Mouse (Mus musculus): ENCODE measurements around the gene Prr29. TPM values are rescaled to one million over a fixed set of nuclear protein-coding genes. Genes with fewer than 3 reads are reported as not detected.
A peak's percentile ranks its signal among the peaks of the same experiment; 100 is the strongest.

The Prr29 gene
- polyA plus RNA-seq, 1 experiment, result not detected

DNA sequence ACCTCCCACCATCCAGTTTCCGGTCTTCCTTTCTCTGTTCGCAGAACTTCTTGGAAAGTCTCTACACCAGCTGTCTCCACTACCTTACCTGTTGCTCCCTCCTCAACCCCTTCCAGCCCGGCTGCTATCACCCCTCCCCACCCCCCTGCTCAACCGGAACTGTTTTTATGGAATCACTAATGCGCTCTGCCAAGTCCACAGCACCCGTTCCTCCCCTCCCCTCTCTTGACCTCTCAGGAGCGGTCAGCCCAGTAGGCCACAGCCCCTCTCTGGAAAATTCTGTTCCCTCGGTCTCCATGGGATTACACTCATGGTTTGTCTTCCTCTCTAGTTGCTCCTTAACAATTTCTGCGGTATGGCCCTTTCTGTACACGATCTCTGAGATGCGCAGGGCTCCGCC lies 12.1 kb upstream of the Prr29 start, which contains the start of gene Scn4a:
Scn4a (minus strand) TSS at position 101 of the 400 bp plus-strand sequence.
- TF ChIP-seq CTCF (IDR thresholded peaks at IDR 0.05; ENCODE audit: borderline replicate concordance, insufficient read depth, low read length), result no peak
- H3K4me3 ChIP-seq (ENCODE audit: insufficient read depth, low read length), result no peak within 1 kb of the TSS
- no peak within 1 kb of the TSS for H3K27ac ChIP-seq (ENCODE audit: insufficient read depth, low read length)
- H3K4me1 ChIP-seq (ENCODE audit: control insufficient read depth, insufficient read depth, low read length), result no peaks in the 10 kb centered on the region

DNA sequence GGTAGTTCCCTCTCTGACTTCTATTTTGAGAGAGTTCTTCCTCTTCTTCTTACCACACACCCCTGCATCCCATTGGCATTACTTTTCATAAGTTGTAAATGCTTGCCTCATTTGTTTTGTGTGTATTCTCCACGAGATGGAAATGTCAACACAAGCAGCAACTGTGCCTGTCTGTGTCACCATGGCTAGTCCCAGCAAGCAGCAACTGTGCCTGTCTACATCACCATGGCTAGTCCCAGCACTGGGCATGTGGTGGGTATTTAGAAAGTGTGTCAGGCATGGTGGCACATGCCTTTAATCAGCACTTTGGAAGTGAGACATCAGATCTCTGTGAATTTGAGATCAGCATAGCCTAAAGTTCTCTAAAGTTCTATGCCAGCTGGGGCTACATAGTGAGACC lies 11.1 kb upstream of the Prr29 start:
- Histone ChIP-seq H3K27ac (ENCODE audit: insufficient read depth, low read length) (no peak overlapping the region), H3K4me1 (ENCODE audit: control insufficient read depth, insufficient read depth, low read length) (no peaks in the 10 kb centered on the region), H3K4me3 (ENCODE audit: insufficient read depth, low read length) (no peak overlapping the region)
- no peak for TF ChIP-seq CTCF (IDR thresholded peaks at IDR 0.05; ENCODE audit: borderline replicate concordance, insufficient read depth, low read length)
- no peak for TF ChIP-seq POLR2A (IDR thresholded peaks at IDR 0.05; ENCODE audit: low read depth, low read length)

- no peaks in the 10 kb centered on the region for H3K4me1 ChIP-seq (ENCODE audit: control insufficient read depth, insufficient read depth, low read length)
- no peak for TF ChIP-seq CTCF (IDR thresholded peaks at IDR 0.05; ENCODE audit: borderline replicate concordance, insufficient read depth, low read length)
- no peak for TF ChIP-seq POLR2A (IDR thresholded peaks at IDR 0.05; ENCODE audit: low read depth, low read length)
- H3K4me3 ChIP-seq (ENCODE audit: insufficient read depth, low read length), result no peak overlapping the region
- H3K27ac ChIP-seq (ENCODE audit: insufficient read depth, low read length), result no peak overlapping the region
Observed at GRCm38 (mm10) chr11:106355382-106356128, 9.7 kb upstream of the Prr29 start.

GRCm38 (mm10) chr11:106359350-106359749 lies 5.9 kb upstream of the Prr29 start:
- H3K4me3 ChIP-seq (ENCODE audit: insufficient read depth, low read length), result no peak overlapping the region
- no peak for TF ChIP-seq POLR2A (IDR thresholded peaks at IDR 0.05; ENCODE audit: low read depth, low read length)
- no peak for TF ChIP-seq CTCF (IDR thresholded peaks at IDR 0.05; ENCODE audit: borderline replicate concordance, insufficient read depth, low read length)
- H3K27ac ChIP-seq (ENCODE audit: insufficient read depth, low read length), result no peak overlapping the region
- H3K4me1 ChIP-seq (ENCODE audit: control insufficient read depth, insufficient read depth, low read length), result no peaks in the 10 kb centered on the region

DNA sequence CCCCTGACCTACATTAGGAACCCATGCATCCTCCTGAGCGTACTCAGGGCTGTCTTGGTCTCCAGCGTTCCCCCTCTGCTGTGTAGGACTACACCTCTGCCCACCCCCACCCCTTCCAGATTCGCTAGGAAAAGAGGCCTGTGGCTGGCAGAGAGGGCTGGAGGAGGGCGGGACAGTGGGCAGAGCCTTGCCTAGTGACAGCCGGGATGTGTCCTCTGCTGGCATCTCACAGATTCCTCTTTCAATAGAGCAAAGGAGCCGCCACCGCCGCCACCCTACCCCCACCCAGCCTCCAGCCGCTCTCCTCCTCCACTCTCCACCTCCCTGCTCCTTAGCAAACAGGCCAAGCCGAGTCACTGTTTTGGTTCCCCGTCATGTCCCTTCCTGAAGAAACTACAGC lies 560 bp upstream of the Prr29 start:
- TF ChIP-seq CTCF (IDR thresholded peaks at IDR 0.05; ENCODE audit: borderline replicate concordance, insufficient read depth, low read length), result no peak
- no peak for TF ChIP-seq POLR2A (IDR thresholded peaks at IDR 0.05; ENCODE audit: low read depth, low read length)
- Histone ChIP-seq H3K27ac (ENCODE audit: insufficient read depth, low read length) (no peak overlapping the region), H3K4me3 (ENCODE audit: insufficient read depth, low read length) (no peak overlapping the region), H3K4me1 (ENCODE audit: control insufficient read depth, insufficient read depth, low read length) (no peaks in the 10 kb centered on the region)

DNA sequence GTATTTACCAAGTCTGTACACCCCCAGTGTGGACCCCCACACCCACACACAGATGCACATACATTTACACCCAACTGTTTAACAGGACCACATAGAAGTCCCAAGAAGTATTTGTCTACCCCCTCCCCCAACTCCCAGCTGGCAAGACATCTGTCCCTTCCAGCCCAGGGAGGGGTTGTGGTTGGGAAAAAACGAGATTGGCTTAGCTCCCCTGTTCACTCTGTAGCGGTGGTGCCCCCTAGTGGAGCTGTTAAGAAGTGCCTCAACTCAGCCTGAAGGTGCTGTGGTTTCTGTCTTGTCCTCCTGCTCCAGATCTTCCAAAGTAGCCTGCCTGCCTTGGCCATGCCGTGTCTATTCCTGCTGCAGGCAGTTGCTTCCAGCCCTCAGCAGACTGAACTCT lies 1.0 kb downstream of the Prr29 start:
- no peaks in the 10 kb centered on the region for H3K4me1 ChIP-seq (ENCODE audit: control insufficient read depth, insufficient read depth, low read length)
- TF ChIP-seq POLR2A (IDR thresholded peaks at IDR 0.05; ENCODE audit: low read depth, low read length) (no peak), CTCF (IDR thresholded peaks at IDR 0.05; ENCODE audit: borderline replicate concordance, insufficient read depth, low read length) (peak; percentile 63; the same call in 1 of the 2 replicates)
- H3K4me3 ChIP-seq (ENCODE audit: insufficient read depth, low read length), result no peak overlapping the region
- no peak overlapping the region for H3K27ac ChIP-seq (ENCODE audit: insufficient read depth, low read length)

GRCm38 (mm10) chr11:106373998-106374397 lies 8.7 kb downstream of the Prr29 start:
- Histone ChIP-seq H3K4me3 (ENCODE audit: insufficient read depth, low read length) (no peak overlapping the region), H3K27ac (ENCODE audit: insufficient read depth, low read length) (no peak overlapping the region), H3K4me1 (ENCODE audit: control insufficient read depth, insufficient read depth, low read length) (no peaks in the 10 kb centered on the region)
- TF ChIP-seq POLR2A (IDR thresholded peaks at IDR 0.05; ENCODE audit: low read depth, low read length) (no peak), CTCF (IDR thresholded peaks at IDR 0.05; ENCODE audit: borderline replicate concordance, insufficient read depth, low read length) (no peak)

GRCm38 (mm10) chr11:106374559-106374958 lies 9.3 kb downstream of the Prr29 start:
- H3K27ac ChIP-seq (ENCODE audit: insufficient read depth, low read length), result no peak overlapping the region
- H3K4me1 ChIP-seq (ENCODE audit: control insufficient read depth, insufficient read depth, low read length), result no peaks in the 10 kb centered on the region
- no peak overlapping the region for H3K4me3 ChIP-seq (ENCODE audit: insufficient read depth, low read length)
- TF ChIP-seq CTCF (IDR thresholded peaks at IDR 0.05; ENCODE audit: borderline replicate concordance, insufficient read depth, low read length), result no peak
- no peak for TF ChIP-seq POLR2A (IDR thresholded peaks at IDR 0.05; ENCODE audit: low read depth, low read length)

- TF ChIP-seq POLR2A (IDR thresholded peaks at IDR 0.05; ENCODE audit: low read depth, low read length), result no peak
- H3K27ac ChIP-seq (ENCODE audit: insufficient read depth, low read length), result no peak overlapping the region
Observed at GRCm38 (mm10) chr11:106374979-106375378, 9.7 kb downstream of the Prr29 start.

GRCm38 (mm10) chr11:106381011-106381410 lies 15.7 kb downstream of the Prr29 start:
- no peak overlapping the region for H3K4me3 ChIP-seq (ENCODE audit: insufficient read depth, low read length)
- H3K27ac ChIP-seq (ENCODE audit: insufficient read depth, low read length), result no peak overlapping the region
- TF ChIP-seq CTCF (IDR thresholded peaks at IDR 0.05; ENCODE audit: borderline replicate concordance, insufficient read depth, low read length), result no peak
- no peak for TF ChIP-seq POLR2A (IDR thresholded peaks at IDR 0.05; ENCODE audit: low read depth, low read length)
- H3K4me1 ChIP-seq (ENCODE audit: control insufficient read depth, insufficient read depth, low read length), result no peaks in the 10 kb centered on the region

More at GRCm38 (mm10) chr11:106374979-106375378, 9.7 kb downstream of the Prr29 start:
- H3K4me3 ChIP-seq (ENCODE audit: insufficient read depth, low read length), result no peak overlapping the region
- no peaks in the 10 kb centered on the region for H3K4me1 ChIP-seq (ENCODE audit: control insufficient read depth, insufficient read depth, low read length)
